In genomic region chr2:34187366-34187765, GRCm38 (mm10) we compare ENCODE assay signal across 25 mouse cellular contexts.
"Had no signal": no experiment of that assay in that cellular context is flagged by ENCODE, and none has a peak within 500 bp of the region (broad histone marks: within the 10 kb centered on the region; RNA-seq: fewer than 3 reads in every experiment).

No protein-coding gene starts in this region.

- H3K4me3 ChIP-seq: gastrocnemius, adult 2 months; heart, adult 2 months; heart, embryonic 13.5 days; heart, embryonic 15.5 days; hindbrain, embryonic 10.5 days; hindbrain, embryonic 12.5 days; layer of hippocampus, adult 2 months; left cerebral cortex, adult 2 months; limb, embryonic 10.5 days; limb, embryonic 12.5 days had no signal

- H3K36me3 ChIP-seq: heart, embryonic 15.5 days; limb, embryonic 12.5 days had no signal

- H3K4me2 ChIP-seq: heart, embryonic 11.5 days; heart, embryonic 13.5 days; heart, embryonic 15.5 days; hindbrain, embryonic 12.5 days; hindbrain, embryonic 14.5 days; limb, embryonic 12.5 days; liver, embryonic 11.5 days had no signal

- H3K27me3 ChIP-seq: heart, embryonic 13.5 days; heart, embryonic 15.5 days; hindbrain, embryonic 12.5 days; limb, embryonic 12.5 days had no signal

- ATAC-seq: hindbrain, embryonic 16.5 days; inflammation-experienced regulatory T-cells, adult 6 months; intestine, postnatal 0 days had no signal

- H3K27ac ChIP-seq: gastrocnemius, adult 2 months; heart, adult 2 months; heart, embryonic 13.5 days; heart, embryonic 15.5 days; hindbrain, embryonic 10.5 days; hindbrain, embryonic 12.5 days; hindbrain, embryonic 14.5 days; layer of hippocampus, adult 2 months; left cerebral cortex, adult 2 months; limb, embryonic 10.5 days; limb, embryonic 12.5 days had no signal

- H3K9ac ChIP-seq: heart, embryonic 13.5 days; heart, embryonic 15.5 days; hindbrain, embryonic 12.5 days; hindbrain, embryonic 14.5 days; limb, embryonic 12.5 days had no signal

- DNase-seq: gastrocnemius, adult 2 months; gastrocnemius, postnatal 10 days; gastrocnemius, postnatal 25 days; heart, adult 2 months; heart, postnatal 4 days; kidney, adult 18-20 months; kidney, adult 8-10 months; kidney, postnatal 10 days; kidney, postnatal 25 days; kidney, postnatal 4 days; liver had no signal

- H3K4me1 ChIP-seq: heart, embryonic 13.5 days; heart, embryonic 15.5 days; hindbrain, embryonic 10.5 days; hindbrain, embryonic 12.5 days had no signal

- H3K9me3 ChIP-seq: heart, embryonic 13.5 days; heart, embryonic 15.5 days; hindbrain, embryonic 10.5 days; hindbrain, embryonic 12.5 days; limb, embryonic 10.5 days; limb, embryonic 12.5 days had no signal
